Comparison of ENCODE assay signal across 9 mouse cellular contexts in the genomic region with DNA sequence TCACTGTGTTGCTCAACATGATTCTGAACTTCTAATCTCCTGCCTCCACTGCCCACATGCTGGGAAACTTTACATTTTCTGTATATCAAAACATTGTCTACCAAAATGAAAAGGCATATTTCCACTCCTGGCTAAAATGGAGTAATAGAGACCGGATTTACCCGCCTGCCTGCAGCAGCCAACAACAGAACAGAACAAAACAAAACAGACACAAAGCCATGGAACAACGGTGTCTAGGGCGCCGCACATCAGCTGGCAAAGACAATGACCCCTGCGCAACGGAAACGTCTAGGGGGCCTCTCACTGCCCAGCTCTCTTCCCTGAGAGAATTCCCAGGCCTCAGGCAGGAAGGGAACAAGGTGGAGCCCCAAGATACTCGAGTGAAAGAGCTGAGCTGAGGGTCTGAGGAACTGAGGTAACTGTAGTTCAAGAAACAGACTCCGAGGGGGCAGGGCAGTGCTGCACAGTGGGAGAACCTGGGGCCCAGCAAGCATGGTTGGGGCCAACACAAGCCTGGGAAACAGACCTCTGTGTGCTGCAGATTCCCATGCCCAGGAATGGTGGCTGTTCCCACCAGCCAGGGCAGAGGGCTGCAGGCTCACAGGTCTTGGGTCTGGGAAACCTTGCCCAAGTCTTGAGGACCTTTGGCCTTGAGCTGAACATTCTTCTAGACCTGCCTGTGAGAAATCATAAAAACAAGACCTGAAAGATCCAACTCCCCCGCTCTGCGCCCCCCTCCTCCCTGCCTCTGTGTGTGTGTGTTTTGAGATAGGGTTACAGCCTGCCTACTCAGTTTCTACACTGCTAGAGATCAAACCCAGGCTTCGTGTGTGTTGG. TPM values are rescaled to one million over a fixed set of nuclear protein-coding genes. Genes with fewer than 3 reads are reported as not detected.
A peak's percentile ranks its signal among the peaks of the same experiment; 100 is the strongest.
DNase-seq lines count a peak whose midpoint lies in the region; ATAC-seq and TF ChIP-seq lines count a peak whose summit lies in the region.
"Had no signal": no experiment of that assay in that cellular context is flagged by ENCODE, and none has a peak within 500 bp of the region (broad histone marks: within the 10 kb centered on the region; RNA-seq: fewer than 3 reads in every experiment).

No protein-coding gene starts in this region.

- H3K9me3 ChIP-seq in forebrain, embryonic 10.5 days, result no peaks in the 10 kb centered on the region
- H3K9me3 ChIP-seq in forebrain, embryonic 15.5 days, result no peaks in the 10 kb centered on the region
- no peaks in the 10 kb centered on the region for H3K9me3 ChIP-seq in limb, embryonic 14.5 days (ENCODE audit: control insufficient read depth, low read length)

- 31% methylated on average over 13 of the region's 13 CpGs for WGBS in forebrain, embryonic 10.5 days
- 24% methylated on average over 13 of the region's 13 CpGs for WGBS in forebrain, embryonic 15.5 days
- WGBS in limb, embryonic 14.5 days, result 43% methylated on average over 13 of the region's 13 CpGs

- H3K9ac ChIP-seq in forebrain, embryonic 15.5 days (replicated peaks), result no peak overlapping the region
- no peak overlapping the region for H3K9ac ChIP-seq in limb, embryonic 14.5 days (ENCODE audit: low read depth, low read length, severe bottlenecking)

- no peak for ATAC-seq in forebrain, embryonic 15.5 days (replicated peaks)
- ATAC-seq in limb, embryonic 14.5 days (ENCODE audit: low FRiP score, low read depth), result no peak; the same call in 1 of the 2 replicates

- H3K4me1 ChIP-seq in forebrain, embryonic 10.5 days, result peaks cover 52% of the 10 kb centered on the region
- H3K4me1 ChIP-seq in forebrain, embryonic 15.5 days, result no peaks in the 10 kb centered on the region
- H3K4me1 ChIP-seq in limb, embryonic 14.5 days (ENCODE audit: control insufficient read depth, insufficient read depth, low read length), result peaks cover 70% of the 10 kb centered on the region

- H3K4me3 ChIP-seq in forebrain, embryonic 10.5 days, result peak overlapping the region; percentile 8; the same call in 1 of the 2 replicates
- no peak overlapping the region for H3K4me3 ChIP-seq in forebrain, embryonic 15.5 days
- H3K4me3 ChIP-seq in limb, embryonic 14.5 days (replicated peaks; ENCODE audit: low read length), result no peak overlapping the region
- H3K4me3 ChIP-seq: erythroblast, embryonic 14.5 days had no signal

- peak overlapping the region; percentile 89 for H3K27ac ChIP-seq in forebrain, embryonic 10.5 days
- H3K27ac ChIP-seq in forebrain, embryonic 15.5 days (replicated peaks), result no peak overlapping the region
- peak overlapping the region; percentile 73 for H3K27ac ChIP-seq in limb, embryonic 14.5 days (replicated peaks; ENCODE audit: low read depth, low read length)

- TF ChIP-seq POLR2A in limb, embryonic 14.5 days (IDR thresholded peaks at IDR 0.05; ENCODE audit: borderline replicate concordance, extremely low read depth, insufficient read depth, insufficient read length), result no peak

- H3K36me3 ChIP-seq in forebrain, embryonic 10.5 days (replicated peaks), result no peaks in the 10 kb centered on the region
- no peaks in the 10 kb centered on the region for H3K36me3 ChIP-seq in forebrain, embryonic 15.5 days
- H3K36me3 ChIP-seq in limb, embryonic 14.5 days (ENCODE audit: control insufficient read depth, insufficient read depth, low read length), result no peaks in the 10 kb centered on the region

- H3K27me3 ChIP-seq in forebrain, embryonic 10.5 days (ENCODE audit: poor library complexity, severe bottlenecking), result no peaks in the 10 kb centered on the region
- H3K27me3 ChIP-seq in forebrain, embryonic 15.5 days, result no peaks in the 10 kb centered on the region
- H3K27me3 ChIP-seq in limb, embryonic 14.5 days (ENCODE audit: control insufficient read depth, insufficient read depth, low read length), result no peaks in the 10 kb centered on the region

- DNase-seq in forebrain, embryonic 10.5 days (ENCODE audit: extremely low spot score, low spot score), result peak; percentile 37
- peak; percentile 36 for DNase-seq in ovary, adult 18-20 months (ENCODE audit: low spot score)
- DNase-seq in ovary, postnatal 10 days (ENCODE audit: low spot score), result no peak
- no peak for DNase-seq in limb, embryonic 14.5 days (ENCODE audit: low spot score)
- DNase-seq in yolk sac, embryonic 10.5 days (ENCODE audit: low spot score), result peak; percentile 86
- no peak for DNase-seq in urinary bladder, postnatal 10 days (ENCODE audit: low spot score)
- DNase-seq in spleen, adult 12 weeks (ENCODE audit: low spot score), result no peak

- H3K4me2 ChIP-seq in forebrain, embryonic 15.5 days (replicated peaks), result no peak overlapping the region
- no peak overlapping the region for H3K4me2 ChIP-seq in limb, embryonic 14.5 days (replicated peaks; ENCODE audit: low read depth, low read length, severe bottlenecking)

RNA-seq across cellular contexts. Expression of gene Mrpl23, which starts 6.9 kb away (rescaled TPM):
- polyA plus RNA-seq in forebrain, embryonic 10.5 days (2016; fragmentation: Nextera tagmentation; extraction: Ambion mirVana), result 15.8 and 16.1 TPM in 2 replicates
- 20.1 and 22.4 TPM in 2 replicates for polyA plus RNA-seq in forebrain, embryonic 15.5 days (2015; fragmentation: Nextera tagmentation; extraction: Ambion mirVana)
- polyA plus RNA-seq in limb, embryonic 14.5 days (2012; rRNA removed), result 94.6 and 97.2 TPM in 2 replicates
- polyA plus RNA-seq in limb, embryonic 14.5 days (2014; fragmentation: Nextera tagmentation; extraction: Ambion mirVana), result 30.0 and 40.8 TPM in 2 replicates

RNA-seq across cellular contexts. Expression of gene Tnnt3, which starts 26.9 kb away (rescaled TPM):
- 0.33 and 1.1 TPM in 2 replicates for polyA plus RNA-seq in forebrain, embryonic 10.5 days (2016; fragmentation: Nextera tagmentation; extraction: Ambion mirVana)
- polyA plus RNA-seq in forebrain, embryonic 15.5 days (2015; fragmentation: Nextera tagmentation; extraction: Ambion mirVana), result 0.98 TPM in 1 of 2 replicates, not detected in the other
- polyA plus RNA-seq in limb, embryonic 14.5 days (2012; rRNA removed), result 42.5 and 114 TPM in 2 replicates
- polyA plus RNA-seq in limb, embryonic 14.5 days (2014; fragmentation: Nextera tagmentation; extraction: Ambion mirVana), result 101 and 183 TPM in 2 replicates
- polyA plus RNA-seq: erythroblast, embryonic 14.5 days had no signal

Comparison
In these comparisons a context has a peak if more than half of its experiments do, and no peak if none do; other contexts are left out.
1. DNase-seq: peak in forebrain, embryonic 10.5 days (single experiment), ovary, adult 18-20 months (single experiment) and yolk sac, embryonic 10.5 days (single experiment); none in ovary, postnatal 10 days (single experiment), limb, embryonic 14.5 days (single experiment), urinary bladder, postnatal 10 days (single experiment) and spleen, adult 12 weeks (single experiment).
2. RNA of gene Tnnt3, which starts 26.9 kb away (polyA plus RNA-seq): 42.5 to 183 TPM in limb, embryonic 14.5 days; 0.33 to 1.1 TPM in forebrain, embryonic 10.5 days and 0.98 TPM in forebrain, embryonic 15.5 days; every median in the first group is over 10 times any median in the second.